Mouse (Mus musculus): ENCODE results near the gene Actl6b.

GRCm38 (mm10) chr5:137569031-137569430 is 15.7 kb downstream of the Actl6b start:
- TF ChIP-seq CHD1 (IDR thresholded peaks at IDR 0.05; ENCODE audit: low read depth, low read length) = no peak
- TF ChIP-seq TBP (IDR thresholded peaks at IDR 0.05; ENCODE audit: low read depth, low read length) = no peak
- no peak for TF ChIP-seq TCF12 (IDR thresholded peaks at IDR 0.05; ENCODE audit: low read depth, low read length)
- no peak for TF ChIP-seq POLR2AphosphoS5 (IDR thresholded peaks at IDR 0.05; ENCODE audit: borderline replicate concordance, low read depth, low read length)

All from MEL (cell line).